Mouse (Mus musculus): Measurements from ENCODE around the gene Sema5a.

- TF ChIP-seq POLR2A (IDR thresholded peaks at IDR 0.05; ENCODE audit: borderline replicate concordance, control insufficient read depth, low read depth, low read length) (no peak), CTCF (IDR thresholded peaks at IDR 0.05; ENCODE audit: control insufficient read depth, insufficient read depth, low read length) (no peak)
Observed at GRCm38 (mm10) chr15:32575212-32575611, 330.6 kb downstream of the Sema5a start.
